Mouse (Mus musculus) heart, postnatal 0 days (tissue): ENCODE measurements around the gene Zfp652.

Experiments used
- CTCF ChIP-seq: IDR thresholded peaks from 2 replicates; pipeline ENCODE4 v1.5.1; 2016; ENCODE audit warnings: antibody characterized with exemption, control low read depth, low read depth
- EP300 ChIP-seq: IDR thresholded peaks from 2 replicates; pipeline ENCODE4 v1.6.1; 2016; ENCODE audit warnings: antibody characterized with exemption, low read depth

DNA sequence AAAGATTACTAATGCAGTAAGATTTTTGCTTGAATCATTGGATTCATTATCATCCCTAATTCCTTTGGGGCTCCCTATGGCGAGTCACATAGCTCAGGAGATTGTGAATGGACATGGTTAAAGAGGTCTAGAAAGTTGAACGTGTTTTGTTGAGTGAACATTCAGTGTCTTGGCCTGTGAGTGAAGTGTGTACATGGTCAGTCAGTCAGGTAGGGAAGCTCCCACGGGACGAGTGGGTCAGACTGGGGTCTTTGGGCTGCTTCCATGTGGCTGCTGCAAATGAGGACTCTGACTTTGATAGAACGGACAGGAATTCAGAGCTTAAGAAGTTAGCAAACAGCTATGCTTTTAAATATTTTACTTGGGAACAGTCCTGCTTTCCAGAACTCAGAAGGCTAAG is 48.0 kb downstream of the Zfp652 start:
- TF ChIP-seq CTCF (no peak), EP300 (no peak)
